Mouse (Mus musculus) hindbrain, embryonic 12.5 days (tissue): ENCODE results near the gene Tmem259. TPM values are rescaled to one million over a fixed set of nuclear protein-coding genes. Genes with fewer than 3 reads are reported as not detected.

ENCODE experiments used
- ATAC-seq: fragments of 200-750 bp; cut with Nextera tagmentation; 2 replicates; pipeline ENCODE4 v1.8.0; 2017; ENCODE audit warnings: moderate TSS enrichment; ENCODE audit not compliant: low FRiP score
- H3K27ac ChIP-seq: fragments of 300-500 bp; sonication (generic); 2 replicates; pipeline ENCODE4 v1.5.1; 2016; ENCODE audit warnings: mild to moderate bottlenecking
- H3K27me3 ChIP-seq: fragments of 300-500 bp; sonication (generic); 2 replicates; pipeline ENCODE4 v1.6.1; 2016; ENCODE audit warnings: mild to moderate bottlenecking
- H3K36me3 ChIP-seq: fragments of 300-500 bp; sonication (generic); 2 replicates; pipeline ENCODE4 v1.6.1; 2016; ENCODE audit warnings: mild to moderate bottlenecking
- H3K4me1 ChIP-seq: fragments of 300-500 bp; sonication (generic); 2 replicates; pipeline ENCODE4 v1.6.1; 2016
- H3K4me2 ChIP-seq: fragments of 300-500 bp; sonication (generic); replicated peaks from 2 replicates; pipeline ENCODE4 v1.6.1; 2016; ENCODE audit warnings: mild to moderate bottlenecking
- H3K4me3 ChIP-seq: fragments of 300-500 bp; sonication (generic); 2 replicates; pipeline ENCODE4 v1.5.1; 2016; ENCODE audit warnings: mild to moderate bottlenecking
- H3K9ac ChIP-seq: fragments of 300-500 bp; sonication (generic); 2 replicates; pipeline ENCODE4 v1.6.1; 2016; ENCODE audit warnings: mild to moderate bottlenecking, moderate library complexity
- H3K9me3 ChIP-seq: fragments of 300-500 bp; sonication (generic); replicated peaks from 2 replicates; pipeline ENCODE4 v1.6.1; 2016; ENCODE audit warnings: mild to moderate bottlenecking
- WGBS: fragments of 180-500 bp; shearing (Covaris S2); methylation state at CpG from one replicate; pipeline ENCODE4 v1.1.7; 2016; 5-methylcytosine and 5-hydroxymethylcytosine counted together
- polyA plus RNA-seq: library from polyadenylated mRNA; unstranded; fragments of >200 nt; fragmentation: Nextera tagmentation; extraction: Ambion mirVana; gene quantifications from 2 replicates; pipeline ENCODE4 v1.2.1, GENCODE M21; 2016

Gene Tmem259
- polyA plus RNA-seq, 1 experiment from 2014 or later: 25.5 TPM

GRCm38 (mm10) chr10:79955691-79956090 is 28.4 kb downstream of the Tmem259 start:
- peaks cover 16% of the 10 kb centered on the region; the same call in 1 of the 2 replicates for H3K27me3 ChIP-seq
- H3K9ac ChIP-seq: peak overlapping the region; percentile 18; the same call in 1 of the 2 replicates
- WGBS: 75% methylated on average over 9 of the region's 9 CpGs
- H3K27ac ChIP-seq: no peak overlapping the region
- peaks cover 22% of the 10 kb centered on the region for H3K36me3 ChIP-seq
- H3K4me1 ChIP-seq: peaks cover 6% of the 10 kb centered on the region
- H3K9me3 ChIP-seq: no peaks in the 10 kb centered on the region
- H3K4me2 ChIP-seq: no peak overlapping the region
- no peak overlapping the region for H3K4me3 ChIP-seq
- no peak for ATAC-seq

GRCm38 (mm10) chr10:79953946-79954345 is 30.2 kb downstream of the Tmem259 start:
- H3K9me3 ChIP-seq: no peaks in the 10 kb centered on the region
- H3K4me1 ChIP-seq: peaks cover 4% of the 10 kb centered on the region; the same call in 1 of the 2 replicates
- H3K27me3 ChIP-seq: peaks cover 16% of the 10 kb centered on the region; the same call in 1 of the 2 replicates
- ATAC-seq: no peak
- no peak overlapping the region for H3K27ac ChIP-seq
- WGBS: 88% methylated on average over 6 of the region's 6 CpGs
- H3K4me2 ChIP-seq: no peak overlapping the region
- H3K36me3 ChIP-seq: peaks cover 40% of the 10 kb centered on the region
- H3K9ac ChIP-seq: no peak overlapping the region
- no peak overlapping the region for H3K4me3 ChIP-seq

GRCm38 (mm10) chr10:79950661-79951060 is 33.5 kb downstream of the Tmem259 start:
- Histone ChIP-seq H3K27ac (no peak overlapping the region), H3K36me3 (peaks cover 55% of the 10 kb centered on the region), H3K4me3 (no peak overlapping the region), H3K27me3 (peaks cover 7% of the 10 kb centered on the region; the same call in 1 of the 2 replicates), H3K9me3 (no peaks in the 10 kb centered on the region), H3K9ac (no peak overlapping the region), H3K4me1 (peaks cover 18% of the 10 kb centered on the region), H3K4me2 (no peak overlapping the region)
- 90% methylated on average over 18 of the region's 18 CpGs for WGBS
- ATAC-seq: no peak

- Histone ChIP-seq H3K4me1 (peaks cover 24% of the 10 kb centered on the region), H3K4me3 (no peak overlapping the region), H3K9ac (no peak overlapping the region), H3K27me3 (peaks cover 3% of the 10 kb centered on the region; the same call in 1 of the 2 replicates), H3K27ac (no peak overlapping the region), H3K9me3 (no peaks in the 10 kb centered on the region), H3K36me3 (peaks cover 55% of the 10 kb centered on the region), H3K4me2 (no peak overlapping the region)
- no peak for ATAC-seq
- WGBS: 92% methylated on average over 4 of the region's 4 CpGs
Measured at GRCm38 (mm10) chr10:79949873-79950272, 34.3 kb downstream of the Tmem259 start.

GRCm38 (mm10) chr10:79947502-79947901 is 36.6 kb downstream of the Tmem259 start:
- Histone ChIP-seq H3K4me3 (no peak overlapping the region), H3K36me3 (peaks cover 45% of the 10 kb centered on the region), H3K27ac (no peak overlapping the region), H3K9me3 (no peaks in the 10 kb centered on the region), H3K9ac (no peak overlapping the region), H3K4me1 (peaks cover 30% of the 10 kb centered on the region), H3K4me2 (no peak overlapping the region), H3K27me3 (no peaks in the 10 kb centered on the region)
- WGBS: 73% methylated on average over 6 of the region's 6 CpGs
- ATAC-seq: no peak

- H3K36me3 ChIP-seq: peaks cover 49% of the 10 kb centered on the region
- H3K9ac ChIP-seq: peak overlapping the region; percentile 49
- peaks cover 30% of the 10 kb centered on the region for H3K4me1 ChIP-seq
- H3K27ac ChIP-seq: peak overlapping the region; percentile 74
- H3K27me3 ChIP-seq: no peaks in the 10 kb centered on the region
- ATAC-seq: no peak
- WGBS: 11% methylated on average over 7 of the region's 7 CpGs
- no peaks in the 10 kb centered on the region for H3K9me3 ChIP-seq
- H3K4me2 ChIP-seq: no peak overlapping the region
- H3K4me3 ChIP-seq: no peak overlapping the region
Measured at GRCm38 (mm10) chr10:79946752-79947322, 37.3 kb downstream of the Tmem259 start.

GRCm38 (mm10) chr10:79945507-79946234 is 38.5 kb downstream of the Tmem259 start:
- ATAC-seq: peak; percentile 58
- Histone ChIP-seq H3K27me3 (no peaks in the 10 kb centered on the region), H3K9me3 (no peaks in the 10 kb centered on the region), H3K4me3 (no peak overlapping the region), H3K27ac (peak overlapping the region; percentile 74), H3K4me2 (peak overlapping the region; percentile 11; the same call in 1 of the 2 replicates), H3K36me3 (peaks cover 41% of the 10 kb centered on the region), H3K4me1 (peaks cover 30% of the 10 kb centered on the region), H3K9ac (peak overlapping the region; percentile 47)
- WGBS: 14% methylated on average over 16 of the region's 16 CpGs

GRCm38 (mm10) chr10:79943471-79943901 is 40.6 kb downstream of the Tmem259 start:
- peaks cover 19% of the 10 kb centered on the region; the same call in 1 of the 2 replicates for H3K36me3 ChIP-seq
- ATAC-seq: no peak
- no peak overlapping the region for H3K27ac ChIP-seq
- H3K9ac ChIP-seq: 0 out of 2 replicates have a peak overlapping the region, but pooled peaks have one; percentile 13
- H3K4me2 ChIP-seq: no peak overlapping the region
- no peaks in the 10 kb centered on the region for H3K27me3 ChIP-seq
- WGBS: 91% methylated on average over 8 of the region's 9 CpGs
- H3K4me3 ChIP-seq: no peak overlapping the region
- H3K9me3 ChIP-seq: no peaks in the 10 kb centered on the region
- peaks cover 30% of the 10 kb centered on the region for H3K4me1 ChIP-seq

- WGBS: 93% methylated on average over 1 of the region's 1 CpGs
- Histone ChIP-seq H3K9me3 (no peaks in the 10 kb centered on the region), H3K4me2 (no peak overlapping the region), H3K27me3 (peaks cover 2% of the 10 kb centered on the region; the same call in 1 of the 2 replicates), H3K27ac (no peak overlapping the region), H3K36me3 (peaks cover 17% of the 10 kb centered on the region; the same call in 1 of the 2 replicates), H3K9ac (no peak overlapping the region), H3K4me1 (peaks cover 33% of the 10 kb centered on the region), H3K4me3 (no peak overlapping the region)
- no peak for ATAC-seq
Measured at GRCm38 (mm10) chr10:79942988-79943387, 41.1 kb downstream of the Tmem259 start.

GRCm38 (mm10) chr10:79940749-79941148 is 43.4 kb downstream of the Tmem259 start:
- Histone ChIP-seq H3K4me1 (peaks cover 33% of the 10 kb centered on the region), H3K9me3 (no peaks in the 10 kb centered on the region), H3K27me3 (peaks cover 4% of the 10 kb centered on the region; the same call in 1 of the 2 replicates), H3K4me2 (no peak overlapping the region), H3K36me3 (peaks cover 20% of the 10 kb centered on the region), H3K9ac (no peak overlapping the region), H3K27ac (no peak overlapping the region), H3K4me3 (no peak overlapping the region)
- ATAC-seq: no peak
- 67% methylated on average over 7 of the region's 7 CpGs for WGBS

GRCm38 (mm10) chr10:79937775-79938526 is 46.2 kb downstream of the Tmem259 start:
- no peak for ATAC-seq
- no peak overlapping the region for H3K27ac ChIP-seq
- peaks cover 39% of the 10 kb centered on the region for H3K4me1 ChIP-seq
- peaks cover 29% of the 10 kb centered on the region for H3K36me3 ChIP-seq
- H3K4me2 ChIP-seq: no peak overlapping the region
- no peak overlapping the region for H3K9ac ChIP-seq
- H3K27me3 ChIP-seq: peaks cover 4% of the 10 kb centered on the region; the same call in 1 of the 2 replicates
- no peaks in the 10 kb centered on the region for H3K9me3 ChIP-seq
- 35% methylated on average over 11 of the region's 11 CpGs for WGBS
- H3K4me3 ChIP-seq: no peak overlapping the region

- no peaks in the 10 kb centered on the region for H3K9me3 ChIP-seq
- 74% methylated on average over 27 of the region's 27 CpGs for WGBS
- H3K27ac ChIP-seq: no peak overlapping the region
- H3K9ac ChIP-seq: no peak overlapping the region
- ATAC-seq: peak; percentile 15; the same call in 1 of the 2 replicates
- H3K4me1 ChIP-seq: peaks cover 49% of the 10 kb centered on the region
- no peak overlapping the region for H3K4me3 ChIP-seq
- H3K4me2 ChIP-seq: no peak overlapping the region; the same call in 1 of the 2 replicates
- H3K36me3 ChIP-seq: peaks cover 35% of the 10 kb centered on the region
- peaks cover 4% of the 10 kb centered on the region; the same call in 1 of the 2 replicates for H3K27me3 ChIP-seq
Measured at GRCm38 (mm10) chr10:79936911-79937441, 47.2 kb downstream of the Tmem259 start.
